Comparison of ENCODE assay signal across 11 mouse cellular contexts in the genomic region with DNA sequence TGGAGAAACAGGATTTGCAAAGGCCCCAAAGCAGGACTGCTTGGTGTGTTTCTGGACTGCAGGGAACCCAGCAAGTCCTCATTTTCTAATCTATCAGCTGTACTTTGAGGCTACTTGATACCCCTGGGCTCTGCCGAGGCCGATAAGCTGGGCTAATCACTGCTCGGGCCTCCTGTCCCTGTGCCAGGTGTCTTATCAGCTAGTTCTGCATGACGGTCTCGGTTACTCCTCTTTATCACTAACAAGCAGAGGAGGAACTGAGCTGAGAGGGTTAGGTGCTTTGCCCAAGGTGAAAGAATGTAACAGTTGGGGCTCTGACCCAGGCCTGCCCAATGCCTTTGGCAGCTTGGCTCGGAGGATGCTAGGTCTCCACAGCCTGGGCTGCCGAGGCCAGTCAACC. TPM values are rescaled to one million over a fixed set of nuclear protein-coding genes. Genes with fewer than 3 reads are reported as not detected.
DNase-seq lines count a peak whose midpoint lies in the region; ATAC-seq lines count a peak whose summit lies in the region.
"Had no signal": no experiment of that assay in that cellular context is flagged by ENCODE, and none has a peak within 500 bp of the region (broad histone marks: within the 10 kb centered on the region; RNA-seq: fewer than 3 reads in every experiment).

No protein-coding gene starts in this region.

- WGBS in forebrain, embryonic 10.5 days = 90% methylated on average over 7 of the region's 7 CpGs
- 92% methylated on average over 7 of the region's 7 CpGs for WGBS in forebrain, embryonic 14.5 days

- H3K4me1 ChIP-seq in forebrain, embryonic 10.5 days = peaks cover 10% of the 10 kb centered on the region
- peaks cover 8% of the 10 kb centered on the region for H3K4me1 ChIP-seq in forebrain, embryonic 14.5 days (ENCODE audit: control insufficient read depth, insufficient read depth, low read length)

- no peaks in the 10 kb centered on the region for H3K27me3 ChIP-seq in forebrain, embryonic 10.5 days (ENCODE audit: poor library complexity, severe bottlenecking)
- H3K27me3 ChIP-seq in forebrain, embryonic 14.5 days (replicated peaks; ENCODE audit: control insufficient read depth, insufficient read depth, low read length) = no peaks in the 10 kb centered on the region

- H3K4me3 ChIP-seq in forebrain, embryonic 10.5 days = no peak overlapping the region
- no peak overlapping the region for H3K4me3 ChIP-seq in forebrain, embryonic 14.5 days (ENCODE audit: low read depth, low read length)

- intact Hi-C loops in heart, postnatal 36 days (cut with DNase I) = no loop called here

- ATAC-seq in forebrain, embryonic 14.5 days = no peak

- H3K4me2 ChIP-seq in forebrain, embryonic 14.5 days (ENCODE audit: low read length) = no peak overlapping the region

- H3K9me3 ChIP-seq in forebrain, embryonic 10.5 days = no peaks in the 10 kb centered on the region
- H3K9me3 ChIP-seq in forebrain, embryonic 14.5 days (replicated peaks; ENCODE audit: control insufficient read depth, low read length) = no peaks in the 10 kb centered on the region

- 0 out of 2 replicates have a peak overlapping the region, but pooled peaks have one; percentile 48 for H3K27ac ChIP-seq in forebrain, embryonic 10.5 days
- no peak overlapping the region for H3K27ac ChIP-seq in forebrain, embryonic 14.5 days (ENCODE audit: low read depth, low read length)

- DNase-seq in forebrain, embryonic 10.5 days (ENCODE audit: extremely low spot score, low spot score) = no peak
- no peak for DNase-seq in forebrain, embryonic 14.5 days (ENCODE audit: low spot score)
- peak; percentile 97 for DNase-seq in MEL-GATA-1-ER (ENCODE audit: extremely low read depth, low read depth)
- peak; percentile 19 to 25 for DNase-seq in heart, postnatal 36 days
- peak; percentile 27 for DNase-seq in ovary, postnatal 36 days (ENCODE audit: low spot score)
- no peak for DNase-seq in embryo, embryonic 10.5 days (ENCODE audit: low spot score)
- no peak for DNase-seq in embryo, embryonic 10 days (ENCODE audit: low spot score)
- no peak for DNase-seq in left cerebral cortex, adult 8-10 months (ENCODE audit: low spot score in 2 of 2)
- DNase-seq: cerebellum, adult 11 months; layer of hippocampus, postnatal 36 days; midbrain, embryonic 14.5 days had no signal

- peaks cover 2% of the 10 kb centered on the region; the same call in 1 of the 2 replicates for H3K36me3 ChIP-seq in forebrain, embryonic 10.5 days (replicated peaks)
- no peaks in the 10 kb centered on the region for H3K36me3 ChIP-seq in forebrain, embryonic 14.5 days (ENCODE audit: control insufficient read depth, insufficient read depth, low read length)

- H3K9ac ChIP-seq in forebrain, embryonic 14.5 days (ENCODE audit: low read length) = no peak overlapping the region

RNA-seq across cellular contexts. Expression of a gene that starts 10.6 kb away (rescaled TPM):
- polyA plus RNA-seq in forebrain, embryonic 10.5 days (2016; fragmentation: Nextera tagmentation; extraction: Ambion mirVana) = 0.46 TPM in 1 of 2 replicates, not detected in the other
- not detected in 2 replicates for polyA plus RNA-seq in forebrain, embryonic 14.5 days (2014; fragmentation: Nextera tagmentation; extraction: Ambion mirVana)
- total RNA-seq in heart, postnatal 36 days (2021) = not detected
- not detected for total RNA-seq in left cerebral cortex, adult 8-10 months (2022)
- total RNA-seq: layer of hippocampus, postnatal 36 days had no signal
- polyA plus RNA-seq: midbrain, embryonic 14.5 days had no signal

RNA-seq across cellular contexts. Expression of a gene that starts 13.3 kb away (rescaled TPM):
- polyA plus RNA-seq in forebrain, embryonic 10.5 days (2016; fragmentation: Nextera tagmentation; extraction: Ambion mirVana) = 28.8 and 33.1 TPM in 2 replicates
- polyA plus RNA-seq in forebrain, embryonic 14.5 days (2014; fragmentation: Nextera tagmentation; extraction: Ambion mirVana) = 21.8 and 23.7 TPM in 2 replicates
- total RNA-seq in heart, postnatal 36 days (2021) = 10 to 100 TPM; 36.0 to 38.6 TPM
- total RNA-seq in left cerebral cortex, adult 8-10 months (2022) = 1 to 10 TPM; 7.3 to 8.4 (median 7.6) TPM

RNA-seq across cellular contexts. Expression of a gene that starts 14.9 kb away (rescaled TPM):
- polyA plus RNA-seq in forebrain, embryonic 10.5 days (2016; fragmentation: Nextera tagmentation; extraction: Ambion mirVana) = 68.6 and 70.9 TPM in 2 replicates
- polyA plus RNA-seq in forebrain, embryonic 14.5 days (2014; fragmentation: Nextera tagmentation; extraction: Ambion mirVana) = 70.2 and 90.7 TPM in 2 replicates
- total RNA-seq in heart, postnatal 36 days (2021) = 100 to 1,000 TPM; 105 to 106 TPM
- 10 to 100 TPM; 45.2 to 52.3 (median 46.5) TPM for total RNA-seq in left cerebral cortex, adult 8-10 months (2022)

RNA-seq across cellular contexts. Expression of a gene that starts 26.8 kb away (rescaled TPM):
- 28.5 and 29.3 TPM in 2 replicates for polyA plus RNA-seq in forebrain, embryonic 10.5 days (2016; fragmentation: Nextera tagmentation; extraction: Ambion mirVana)
- 3.4 and 4.0 TPM in 2 replicates for polyA plus RNA-seq in forebrain, embryonic 14.5 days (2014; fragmentation: Nextera tagmentation; extraction: Ambion mirVana)
- 1 to 10 TPM; 2.1 to 2.5 TPM for total RNA-seq in heart, postnatal 36 days (2021)
- under 1 TPM in 2 of 4 experiments, not detected in 2; 0.09 to 0.20 TPM for total RNA-seq in left cerebral cortex, adult 8-10 months (2022)

RNA-seq across cellular contexts. Expression of a gene that starts 36.6 kb away (rescaled TPM):
- 22.7 and 23.2 TPM in 2 replicates for polyA plus RNA-seq in forebrain, embryonic 10.5 days (2016; fragmentation: Nextera tagmentation; extraction: Ambion mirVana)
- 32.1 and 32.7 TPM in 2 replicates for polyA plus RNA-seq in forebrain, embryonic 14.5 days (2014; fragmentation: Nextera tagmentation; extraction: Ambion mirVana)
- 10 to 100 TPM; 81.1 to 84.3 TPM for total RNA-seq in heart, postnatal 36 days (2021)
- total RNA-seq in left cerebral cortex, adult 8-10 months (2022) = 1 to 10 TPM; 6.6 to 9.6 (median 7.8) TPM

Comparison
In these comparisons a context has a peak if more than half of its experiments do, and no peak if none do; other contexts are left out.
1. DNase-seq: peak in MEL-GATA-1-ER (single experiment), heart, postnatal 36 days (2 of 2) and ovary, postnatal 36 days (single experiment); none in forebrain, embryonic 10.5 days (single experiment), forebrain, embryonic 14.5 days (single experiment), embryo, embryonic 10.5 days (single experiment), embryo, embryonic 10 days (single experiment) and left cerebral cortex, adult 8-10 months (0 of 2).